20 mouse cellular contexts compared by ENCODE assay signal in genomic region chr1:96105392-96105791, GRCm38 (mm10).
DNase-seq lines count a peak whose midpoint lies in the region; ATAC-seq and TF ChIP-seq lines count a peak whose summit lies in the region.
"Had no signal": no experiment of that assay in that cellular context is flagged by ENCODE, and none has a peak within 500 bp of the region (broad histone marks: within the 10 kb centered on the region; RNA-seq: fewer than 3 reads in every experiment).

No protein-coding gene starts in this region.

- no peak overlapping the region for H3K4me2 ChIP-seq in hindbrain, embryonic 14.5 days (replicated peaks)
- H3K4me2 ChIP-seq in hindbrain, embryonic 12.5 days (replicated peaks): no peak overlapping the region

- TF ChIP-seq CTCF in MEL (IDR thresholded peaks at IDR 0.05 in 2 of 3, conservative IDR thresholded peaks at IDR 0.05 in 1 of 3; ENCODE audit: control insufficient read depth in 1 of 3, insufficient read depth in 1 of 3, low read depth in 2 of 3, low read length in 3 of 3, poor library complexity in 1 of 3, severe bottlenecking in 1 of 3): no peak

- H3K4me3 ChIP-seq in hindbrain, embryonic 14.5 days (replicated peaks; ENCODE audit: low read length): no peak overlapping the region
- no peak overlapping the region for H3K4me3 ChIP-seq in hindbrain, embryonic 12.5 days
- H3K4me3 ChIP-seq in MEL (ENCODE audit: control insufficient read depth in 1 of 2, insufficient read depth in 1 of 2, low read depth in 2 of 2, low read length in 2 of 2): no peak overlapping the region

- H3K79me2 ChIP-seq in MEL (ENCODE audit: control insufficient read depth, insufficient read depth, low read length, poor library complexity): no peaks in the 10 kb centered on the region

- TF ChIP-seq EP300 in MEL (IDR thresholded peaks at IDR 0.05; ENCODE audit: low read depth in 1 of 2, low read length in 2 of 2): peak; percentile 58 to 64; a peak in 3 of 4 replicates

- H3K9me3 ChIP-seq in hindbrain, embryonic 14.5 days (ENCODE audit: control insufficient read depth, low read length): no peaks in the 10 kb centered on the region
- no peaks in the 10 kb centered on the region for H3K9me3 ChIP-seq in hindbrain, embryonic 12.5 days (replicated peaks)
- H3K9me3 ChIP-seq in MEL (replicated peaks; ENCODE audit: insufficient read depth, low read length): no peaks in the 10 kb centered on the region
- H3K9me3 ChIP-seq: G1E had no signal

- no peak for TF ChIP-seq RAD21 in MEL (IDR thresholded peaks at IDR 0.05; ENCODE audit: low read depth, low read length)

- TF ChIP-seq POLR2A in MEL (IDR thresholded peaks at IDR 0.05; ENCODE audit: control insufficient read depth in 1 of 2, insufficient read depth in 1 of 2, low read depth in 1 of 2, low read length in 2 of 2, poor library complexity in 1 of 2): no peak

- no peak for ATAC-seq in hindbrain, embryonic 14.5 days (ENCODE audit: low FRiP score)
- no peak for ATAC-seq in hindbrain, embryonic 12.5 days (ENCODE audit: low FRiP score)
- ATAC-seq: activated CD4-positive, CD25-positive, alpha-beta regulatory T cell, adult 4 months; CD4-positive, CD25-positive, alpha-beta regulatory T cell, adult 4 months; Patski had no signal

- DNase-seq in hindbrain, embryonic 14.5 days (ENCODE audit: low spot score): peak; percentile 11
- DNase-seq in MEL (ENCODE audit: low read depth, low spot score): no peak
- no peak for DNase-seq in left cerebral cortex, postnatal 4 days
- DNase-seq: adrenal gland, adult 2 months; adrenal gland, adult 8-10 months; adrenal gland, postnatal 10 days; adrenal gland, postnatal 14 days; adrenal gland, postnatal 25 days; adrenal gland, postnatal 36 days; B cell, adult 2 months; cerebellum, adult 11 months; cerebellum, adult 11-12 months; cerebellum, adult 18-20 months; cerebellum, adult 2 months had no signal

- intact Hi-C loops in left cerebral cortex, postnatal 4 days (cut with DNase I): no loop called here

- WGBS in hindbrain, embryonic 14.5 days: 84% methylated on average over 1 of the region's 1 CpGs
- 92% methylated on average over 1 of the region's 1 CpGs for WGBS in hindbrain, embryonic 12.5 days

- H3K9ac ChIP-seq in hindbrain, embryonic 14.5 days: no peak overlapping the region
- H3K9ac ChIP-seq in hindbrain, embryonic 12.5 days: no peak overlapping the region
- no peak overlapping the region for H3K9ac ChIP-seq in MEL (ENCODE audit: control insufficient read depth, low read depth, low read length, poor library complexity, severe bottlenecking)

- no peaks in the 10 kb centered on the region for H3K36me3 ChIP-seq in hindbrain, embryonic 14.5 days (replicated peaks; ENCODE audit: control insufficient read depth, insufficient read depth)
- no peaks in the 10 kb centered on the region for H3K36me3 ChIP-seq in hindbrain, embryonic 12.5 days
- H3K36me3 ChIP-seq in MEL (ENCODE audit: control insufficient read depth in 1 of 2, insufficient read depth in 2 of 2, low read length in 2 of 2): peaks cover 0 to 9% of the 10 kb centered on the region in 2 experiments; a peak in 2 of 4 replicates
- H3K36me3 ChIP-seq: G1E had no signal

- no peak overlapping the region for H3K27ac ChIP-seq in hindbrain, embryonic 14.5 days
- no peak overlapping the region for H3K27ac ChIP-seq in hindbrain, embryonic 12.5 days
- H3K27ac ChIP-seq in MEL (ENCODE audit: control insufficient read depth, low read depth, low read length): no peak overlapping the region

- no peaks in the 10 kb centered on the region for H3K4me1 ChIP-seq in hindbrain, embryonic 14.5 days (replicated peaks; ENCODE audit: control insufficient read depth, insufficient read depth, low read length)
- no peaks in the 10 kb centered on the region for H3K4me1 ChIP-seq in hindbrain, embryonic 12.5 days
- peaks cover 6 to 7% of the 10 kb centered on the region in 2 experiments for H3K4me1 ChIP-seq in MEL (ENCODE audit: control insufficient read depth in 1 of 2, insufficient read depth in 2 of 2, low read length in 2 of 2)

- H3K27me3 ChIP-seq in hindbrain, embryonic 14.5 days (ENCODE audit: control insufficient read depth, insufficient read depth, low read length): no peaks in the 10 kb centered on the region
- H3K27me3 ChIP-seq in hindbrain, embryonic 12.5 days: no peaks in the 10 kb centered on the region
- H3K27me3 ChIP-seq in MEL (ENCODE audit: control insufficient read depth in 1 of 2, insufficient read depth in 2 of 2, low read length in 2 of 2): no peaks in the 10 kb centered on the region
- H3K27me3 ChIP-seq: CH12.LX, Patski had no signal

TF ChIP-seq in MEL, 35 proteins besides CTCF, POLR2A, EP300 and RAD21:
- TF ChIP-seq GATA1 (IDR thresholded peaks at IDR 0.05; ENCODE audit: low read depth, low read length) (peak; percentile 58), TCF12 (IDR thresholded peaks at IDR 0.05; ENCODE audit: low read depth, low read length) (peak; percentile 77; the same call in 1 of the 2 replicates), RCOR1 (IDR thresholded peaks at IDR 0.05; ENCODE audit: low read depth, low read length) (peak; percentile 52), CHD2 (IDR thresholded peaks at IDR 0.05; ENCODE audit: low read length) (no peak), ETS1 (IDR thresholded peaks at IDR 0.05; ENCODE audit: low read depth, low read length) (peak; percentile 31; the same call in 1 of the 2 replicates), ZNF384 (IDR thresholded peaks at IDR 0.05; ENCODE audit: low read depth, low read length) (peak; percentile 86), CHD1 (IDR thresholded peaks at IDR 0.05; ENCODE audit: low read depth, low read length) (no peak), SMC3 (IDR thresholded peaks at IDR 0.05; ENCODE audit: low read depth, low read length) (no peak), USF1 (IDR thresholded peaks at IDR 0.05; ENCODE audit: low read depth, low read length) (no peak)
